Mouse (Mus musculus) forebrain, embryonic 13.5 days (tissue): ENCODE measurements at regions not wholly inside any gene's neighbourhood (a gene's known extent, or its start where the extent isn't known, plus 50 kb on each side); places are given as distances from the start of the nearest gene placed in this dataset.

ENCODE experiments used
- ATAC-seq: fragments of 200-750 bp; cut with Nextera tagmentation; 2 replicates; pipeline ENCODE4 v1.8.0; 2017
- H3K27ac ChIP-seq: fragments of 300-500 bp; sonication (generic); 2 replicates; pipeline ENCODE4 v1.5.1; 2015; ENCODE audit warnings: inconsistent platforms, mild to moderate bottlenecking, moderate library complexity
- H3K27me3 ChIP-seq: fragments of 300-500 bp; sonication (generic); 2 replicates; pipeline ENCODE4 v1.6.1; 2015; ENCODE audit warnings: mild to moderate bottlenecking, inconsistent platforms
- H3K36me3 ChIP-seq: fragments of 300-500 bp; sonication (generic); 2 replicates; pipeline ENCODE4 v1.6.1; 2015; ENCODE audit warnings: mild to moderate bottlenecking, inconsistent platforms; ENCODE audit not compliant: poor library complexity, severe bottlenecking
- H3K4me1 ChIP-seq: fragments of 300-500 bp; sonication (generic); 2 replicates; pipeline ENCODE4 v1.6.1; 2015; ENCODE audit warnings: inconsistent platforms
- H3K4me2 ChIP-seq: fragments of 300-500 bp; sonication (generic); 2 replicates; pipeline ENCODE4 v1.6.1; 2015; ENCODE audit warnings: inconsistent platforms, mild to moderate bottlenecking, moderate library complexity
- H3K4me3 ChIP-seq: fragments of 300-500 bp; sonication (generic); 2 replicates; pipeline ENCODE4 v1.5.1; 2015; ENCODE audit warnings: mild to moderate bottlenecking, inconsistent platforms
- H3K9ac ChIP-seq: fragments of 300-500 bp; sonication (generic); 2 replicates; pipeline ENCODE4 v1.6.1; 2015; ENCODE audit warnings: mild to moderate bottlenecking, inconsistent platforms
- H3K9me3 ChIP-seq: fragments of 300-500 bp; sonication (generic); replicated peaks from 2 replicates; pipeline ENCODE4 v1.6.1; 2016; ENCODE audit warnings: inconsistent platforms
- WGBS: fragments of 180-500 bp; shearing (Covaris S2); methylation state at CpG from one replicate; pipeline ENCODE4 v1.1.7; 2015; 5-methylcytosine and 5-hydroxymethylcytosine counted together

DNA sequence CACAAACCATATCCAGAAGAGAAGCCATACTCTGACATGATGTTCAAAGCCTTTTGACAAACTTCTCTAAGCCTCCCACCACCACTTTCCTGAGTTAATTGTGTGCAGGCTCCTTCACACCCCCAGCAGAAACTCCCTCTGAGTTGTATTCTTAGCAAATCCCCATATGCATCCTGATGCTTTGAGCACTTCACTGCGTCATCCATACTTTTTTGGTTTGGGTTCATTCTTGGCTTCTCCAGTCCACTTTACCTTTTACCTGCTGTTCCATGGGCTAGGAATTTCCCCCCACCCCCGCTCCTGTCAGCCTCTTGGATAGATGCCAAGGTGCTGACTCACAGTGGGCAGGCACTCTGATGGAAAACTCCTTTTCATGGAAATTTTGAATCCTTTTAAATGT is 575.2 kb downstream of the Prkd1 start:
- no peak overlapping the region for H3K4me3 ChIP-seq
- 40% methylated on average over 2 of the region's 2 CpGs for WGBS
- no peak for ATAC-seq

DNA sequence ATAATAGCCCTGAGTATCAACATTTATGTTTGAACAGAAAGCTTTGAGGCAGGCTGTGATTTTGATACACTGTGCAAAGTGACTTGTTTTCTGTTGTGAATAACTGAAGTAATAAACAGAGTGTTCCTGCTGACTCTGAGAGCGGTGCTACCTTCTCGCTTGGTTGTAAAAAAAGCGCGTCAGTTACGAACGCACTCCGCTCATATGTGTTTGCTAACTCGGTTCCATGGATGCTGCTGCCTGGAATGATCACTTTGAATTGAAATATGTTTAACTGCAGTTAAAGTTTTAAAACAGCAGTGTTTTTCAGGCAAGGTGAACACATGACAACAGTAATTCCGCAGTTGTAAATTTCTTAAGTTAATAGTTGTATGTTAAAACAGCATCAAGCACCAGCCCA is 567.7 kb downstream of the Prkd1 start:
- Histone ChIP-seq H3K4me3 (no peak overlapping the region), H3K9me3 (no peaks in the 10 kb centered on the region), H3K4me1 (peaks cover 11% of the 10 kb centered on the region), H3K9ac (no peak overlapping the region), H3K4me2 (no peak overlapping the region), H3K27me3 (no peaks in the 10 kb centered on the region), H3K27ac (peak overlapping the region; percentile 61), H3K36me3 (no peaks in the 10 kb centered on the region)
- ATAC-seq: peak; percentile 58
- WGBS: 63% methylated on average over 9 of the region's 9 CpGs

More for the DNA sequence above, 575.2 kb downstream of the Prkd1 start:
- Histone ChIP-seq H3K9me3 (no peaks in the 10 kb centered on the region), H3K4me1 (peaks cover 5% of the 10 kb centered on the region), H3K36me3 (no peaks in the 10 kb centered on the region), H3K9ac (no peak overlapping the region), H3K27ac (no peak overlapping the region), H3K27me3 (no peaks in the 10 kb centered on the region), H3K4me2 (no peak overlapping the region)

DNA sequence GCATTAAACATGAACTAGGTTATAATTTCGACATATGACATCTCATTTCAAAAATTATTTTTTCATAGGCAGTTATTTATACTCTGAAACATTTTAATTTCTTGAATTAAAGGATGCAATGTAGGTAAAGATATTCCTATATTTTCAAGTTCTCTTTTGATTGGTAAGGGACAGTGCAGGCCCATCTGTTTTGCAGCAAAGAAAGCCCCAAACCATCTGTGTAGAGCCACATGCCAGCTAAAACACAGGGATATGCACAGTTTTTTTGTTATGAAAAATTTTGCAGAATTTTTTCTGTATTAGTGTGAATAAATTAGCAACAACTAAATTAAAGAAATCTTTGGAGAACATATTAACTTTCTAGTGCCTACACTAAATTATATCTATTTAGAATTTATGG is 567.3 kb downstream of the Prkd1 start:
- Histone ChIP-seq H3K4me1 (peaks cover 11% of the 10 kb centered on the region), H3K27me3 (no peaks in the 10 kb centered on the region), H3K4me3 (no peak overlapping the region), H3K4me2 (no peak overlapping the region), H3K27ac (no peak overlapping the region), H3K9ac (no peak overlapping the region), H3K36me3 (no peaks in the 10 kb centered on the region), H3K9me3 (no peaks in the 10 kb centered on the region)
- peak; percentile 87 for ATAC-seq
- 82% methylated on average over 1 of the region's 1 CpGs for WGBS

DNA sequence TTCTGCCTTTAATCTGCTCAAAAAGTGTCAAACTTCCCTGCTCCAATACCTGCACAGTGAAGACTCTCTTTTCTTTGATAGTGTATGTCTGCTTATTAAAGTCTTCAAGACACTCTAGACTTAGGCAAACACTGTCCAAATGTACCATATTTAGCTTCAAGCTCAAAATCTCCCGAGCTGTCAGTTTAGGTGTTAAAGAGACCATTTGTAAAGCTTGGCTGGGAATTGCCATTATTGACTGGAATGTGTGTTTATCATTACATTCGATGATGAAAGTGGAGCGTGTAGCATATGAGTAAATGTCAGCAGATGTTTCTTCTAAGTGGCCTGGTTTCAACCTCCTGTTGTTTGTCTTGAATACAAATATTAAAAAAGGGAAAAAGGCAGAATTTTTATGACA is 564.4 kb downstream of the Prkd1 start:
- Histone ChIP-seq H3K4me1 (peaks cover 11% of the 10 kb centered on the region), H3K9ac (no peak overlapping the region), H3K27ac (no peak overlapping the region), H3K4me2 (no peak overlapping the region), H3K4me3 (no peak overlapping the region), H3K9me3 (no peaks in the 10 kb centered on the region), H3K27me3 (no peaks in the 10 kb centered on the region), H3K36me3 (no peaks in the 10 kb centered on the region)
- ATAC-seq: peak; percentile 73
- 51% methylated on average over 3 of the region's 3 CpGs for WGBS

DNA sequence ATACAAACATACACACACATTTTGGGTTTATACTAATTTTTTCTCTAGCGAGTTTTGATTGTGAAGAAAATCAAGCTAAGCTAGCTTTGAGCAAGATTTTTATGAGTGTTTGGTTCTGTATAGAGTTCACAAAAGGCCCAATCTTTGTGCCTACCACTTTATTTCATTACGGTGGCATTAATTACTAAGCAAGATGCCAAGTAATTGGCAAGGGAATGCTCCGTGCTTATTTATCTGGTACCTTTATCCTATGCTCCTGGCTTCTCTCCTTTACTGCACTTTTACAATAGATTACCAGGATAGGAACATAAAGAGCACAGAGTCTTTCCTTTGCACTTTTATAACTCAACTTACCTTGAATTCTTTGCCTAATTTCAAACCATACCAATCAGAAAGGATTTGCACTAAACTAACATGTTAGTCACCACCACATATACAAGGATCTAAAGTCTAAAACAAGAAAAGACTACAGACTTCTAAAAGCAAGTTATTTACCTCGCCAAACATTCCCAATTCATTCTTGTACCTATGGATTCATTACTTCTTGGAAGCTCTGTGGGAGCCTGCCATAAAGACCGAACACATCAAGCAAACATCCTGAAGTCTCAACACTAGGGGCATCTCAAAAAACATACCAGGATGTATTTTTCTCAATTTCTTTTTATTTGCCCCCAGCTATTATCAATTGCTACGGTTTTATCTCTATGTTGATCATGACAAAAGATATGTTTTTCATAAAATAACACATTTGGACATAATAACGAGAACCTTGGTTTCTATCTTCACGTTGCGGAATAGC is 537.5 kb downstream of the Prkd1 start:
- Histone ChIP-seq H3K4me3 (peak overlapping the region; percentile 21; the same call in 1 of the 2 replicates), H3K27ac (peak overlapping the region; percentile 84), H3K9me3 (no peaks in the 10 kb centered on the region), H3K9ac (peak overlapping the region; percentile 30; the same call in 1 of the 2 replicates), H3K27me3 (no peaks in the 10 kb centered on the region), H3K36me3 (no peaks in the 10 kb centered on the region), H3K4me2 (peak overlapping the region; percentile 42), H3K4me1 (peaks cover 24% of the 10 kb centered on the region)
- 0 out of 2 replicates have a peak, but pooled peaks have one; percentile 12 for ATAC-seq
- WGBS: 59% methylated on average over 9 of the region's 9 CpGs

DNA sequence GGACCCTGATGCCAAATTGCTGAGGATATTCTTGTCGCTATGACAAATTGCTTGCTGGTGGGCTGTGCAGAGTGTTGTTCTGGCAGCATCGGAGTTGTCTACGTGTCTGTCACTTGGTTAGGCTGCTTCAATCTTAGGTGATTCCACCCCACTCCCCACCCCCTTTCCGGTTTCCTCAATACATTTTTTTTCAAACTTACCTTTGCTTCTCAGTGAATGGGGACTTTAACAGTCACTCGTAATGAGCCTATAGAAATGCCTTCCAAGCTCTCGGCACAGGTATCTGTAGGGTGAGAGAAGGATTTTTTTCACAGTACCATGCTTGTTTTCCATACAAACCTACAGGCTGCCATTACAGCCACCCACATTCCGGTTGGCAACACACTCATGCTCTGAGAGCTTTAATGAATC is 536.8 kb downstream of the Prkd1 start:
- peak overlapping the region; percentile 84 for H3K27ac ChIP-seq
- H3K9ac ChIP-seq: peak overlapping the region; percentile 30; the same call in 1 of the 2 replicates
- no peaks in the 10 kb centered on the region for H3K27me3 ChIP-seq
- peaks cover 27% of the 10 kb centered on the region for H3K4me1 ChIP-seq
- peak overlapping the region; percentile 42 for H3K4me2 ChIP-seq
- 61% methylated on average over 7 of the region's 7 CpGs for WGBS
- no peaks in the 10 kb centered on the region for H3K36me3 ChIP-seq
- H3K4me3 ChIP-seq: peak overlapping the region; percentile 21
- ATAC-seq: peak; percentile 90
- H3K9me3 ChIP-seq: no peaks in the 10 kb centered on the region

DNA sequence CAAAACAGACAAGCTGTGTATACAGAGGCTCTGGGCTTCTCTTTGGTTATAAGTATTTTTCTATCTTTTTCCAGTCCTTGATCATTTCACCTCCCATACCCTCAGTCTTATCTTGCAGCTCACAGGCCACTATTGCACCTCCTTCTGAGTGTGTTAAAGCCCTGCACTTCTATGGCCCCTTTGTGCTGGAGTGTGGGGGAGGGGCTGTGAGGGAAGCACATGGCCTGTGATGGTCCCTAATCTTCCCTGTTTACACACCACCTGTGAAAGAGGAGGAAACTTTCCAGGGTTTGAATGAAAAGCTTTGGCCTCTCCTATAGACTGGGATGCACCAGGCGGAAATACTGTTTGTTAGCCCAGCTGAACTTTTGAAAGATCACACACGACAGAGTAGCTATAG is 533.0 kb downstream of the Prkd1 start:
- Histone ChIP-seq H3K27me3 (no peaks in the 10 kb centered on the region), H3K36me3 (no peaks in the 10 kb centered on the region), H3K27ac (peak overlapping the region; percentile 65), H3K4me2 (no peak overlapping the region), H3K9me3 (no peaks in the 10 kb centered on the region), H3K9ac (no peak overlapping the region), H3K4me1 (peaks cover 53% of the 10 kb centered on the region), H3K4me3 (no peak overlapping the region)
- no peak; the same call in 1 of the 2 replicates for ATAC-seq
- 27% methylated on average over 2 of the region's 2 CpGs for WGBS

DNA sequence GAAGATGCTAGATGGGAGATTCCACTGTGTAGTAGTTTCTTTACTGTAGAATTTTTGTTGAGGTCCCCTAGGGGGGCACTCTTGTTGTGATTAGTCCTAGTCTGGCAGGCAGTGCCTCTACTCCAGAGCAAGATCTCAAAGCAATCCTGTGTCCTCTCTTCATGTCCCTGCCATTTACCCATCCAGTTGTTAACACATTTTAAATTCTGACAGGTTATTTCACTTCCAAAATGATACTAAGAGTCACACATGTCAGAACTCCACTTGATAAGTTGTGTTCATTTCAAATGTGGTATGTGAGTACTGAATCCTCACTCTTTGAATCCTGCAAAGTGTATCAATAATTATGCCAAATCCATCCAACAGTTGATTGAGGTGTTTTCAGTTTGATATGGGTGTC is 530.6 kb downstream of the Prkd1 start:
- Histone ChIP-seq H3K4me2 (no peak overlapping the region), H3K9ac (no peak overlapping the region), H3K27ac (peak overlapping the region; percentile 72), H3K9me3 (no peaks in the 10 kb centered on the region), H3K4me3 (no peak overlapping the region), H3K4me1 (peaks cover 65% of the 10 kb centered on the region), H3K36me3 (no peaks in the 10 kb centered on the region), H3K27me3 (no peaks in the 10 kb centered on the region)
- no peak for ATAC-seq

DNA sequence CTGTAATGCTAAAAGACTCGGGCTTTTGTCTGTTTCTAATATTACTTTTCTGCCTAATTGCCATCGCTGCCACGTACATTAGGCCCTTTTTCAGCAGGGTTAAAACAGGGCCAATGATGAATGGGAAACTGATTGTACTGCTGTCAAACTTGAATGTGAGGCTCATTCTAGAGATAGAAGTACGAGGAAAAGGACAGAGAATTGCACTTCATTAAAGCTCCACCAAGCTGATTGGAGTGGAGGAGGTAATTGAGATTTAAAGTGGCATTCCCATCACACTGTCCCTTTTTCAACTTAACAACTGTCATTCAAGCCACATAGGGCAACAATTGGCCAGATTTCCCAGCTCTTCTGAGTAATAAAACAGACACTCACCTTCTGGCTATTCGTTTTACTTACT is 526.8 kb downstream of the Prkd1 start:
- Histone ChIP-seq H3K36me3 (no peaks in the 10 kb centered on the region), H3K27me3 (no peaks in the 10 kb centered on the region), H3K4me2 (no peak overlapping the region; the same call in 1 of the 2 replicates), H3K9ac (no peak overlapping the region), H3K4me3 (no peak overlapping the region), H3K27ac (peak overlapping the region; percentile 70), H3K4me1 (peaks cover 50% of the 10 kb centered on the region), H3K9me3 (no peaks in the 10 kb centered on the region)
- ATAC-seq: peak; percentile 55
- 9% methylated on average over 5 of the region's 5 CpGs for WGBS

DNA sequence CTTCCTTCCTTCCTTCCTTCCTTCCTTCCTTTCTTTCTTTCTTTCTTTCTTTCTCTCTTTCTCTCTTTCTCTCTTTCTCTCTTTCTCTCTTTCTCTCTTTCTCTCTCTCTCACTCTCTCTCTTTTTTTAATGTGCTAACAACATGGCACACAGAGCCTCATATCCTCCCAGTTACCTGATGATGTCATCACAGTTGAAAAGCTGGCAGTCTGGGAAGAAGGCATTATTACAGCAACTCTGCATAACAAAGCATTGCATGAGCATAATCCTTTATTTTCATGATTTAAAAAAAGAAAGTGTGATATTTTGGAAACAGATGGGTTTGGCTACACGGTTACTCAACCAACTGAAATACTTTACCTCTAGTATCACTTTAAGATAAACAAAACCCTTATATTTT is 525.9 kb downstream of the Prkd1 start:
- no peak overlapping the region for H3K4me3 ChIP-seq
- peaks cover 41% of the 10 kb centered on the region for H3K4me1 ChIP-seq
- ATAC-seq: no peak
- no peak overlapping the region for H3K4me2 ChIP-seq
- no peak overlapping the region for H3K9ac ChIP-seq
- 23% methylated on average over 1 of the region's 1 CpGs for WGBS
- H3K9me3 ChIP-seq: no peaks in the 10 kb centered on the region
- no peak overlapping the region; the same call in 1 of the 2 replicates for H3K27ac ChIP-seq
- H3K36me3 ChIP-seq: no peaks in the 10 kb centered on the region
- no peaks in the 10 kb centered on the region for H3K27me3 ChIP-seq

DNA sequence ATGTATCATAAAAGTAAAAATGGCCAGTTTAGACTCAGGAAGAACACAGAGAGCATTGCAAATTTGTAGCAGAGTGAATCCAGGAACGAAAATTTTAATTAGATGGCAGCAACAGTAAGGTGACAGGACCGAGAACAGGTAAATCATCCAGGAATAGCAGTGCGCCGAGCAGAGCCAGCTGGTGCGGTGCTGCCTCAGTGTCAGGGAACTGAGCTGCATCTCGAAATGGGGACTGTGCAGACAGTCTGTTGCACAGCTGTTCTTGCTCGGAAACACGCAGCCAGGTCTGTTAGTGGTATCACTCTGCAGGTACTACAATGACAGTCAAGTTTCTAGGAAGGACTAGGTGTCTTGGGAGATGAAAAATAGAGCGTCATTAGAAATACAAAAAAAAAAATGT is 490.8 kb downstream of the Prkd1 start:
- WGBS: 78% methylated on average over 9 of the region's 9 CpGs
- H3K27ac ChIP-seq: no peak overlapping the region
- no peak overlapping the region for H3K4me3 ChIP-seq
- H3K4me2 ChIP-seq: no peak overlapping the region
- H3K9ac ChIP-seq: no peak overlapping the region
- H3K4me1 ChIP-seq: no peaks in the 10 kb centered on the region
- no peaks in the 10 kb centered on the region for H3K36me3 ChIP-seq
- no peak for ATAC-seq
- no peaks in the 10 kb centered on the region for H3K27me3 ChIP-seq
- H3K9me3 ChIP-seq: no peaks in the 10 kb centered on the region

DNA sequence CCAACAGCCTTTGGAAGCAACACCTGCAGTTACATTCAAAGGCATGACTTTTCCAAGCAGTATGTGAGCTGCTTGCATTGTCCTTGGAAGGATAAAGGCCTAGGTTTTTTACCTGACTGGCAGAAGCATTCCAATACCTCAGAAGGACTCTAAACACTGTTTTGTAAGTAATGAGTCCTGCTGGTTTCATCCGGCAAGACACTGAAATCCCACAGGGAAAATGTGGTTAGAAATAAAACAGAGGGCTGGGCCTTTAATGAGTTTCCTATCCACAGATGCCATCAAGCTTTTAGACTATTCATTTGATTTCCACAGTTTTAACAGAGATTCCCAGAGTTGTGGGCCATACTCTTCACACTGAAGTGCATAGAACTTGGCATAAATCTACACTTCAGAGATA is 461.6 kb downstream of the Prkd1 start:
- no peak overlapping the region for H3K4me3 ChIP-seq
- H3K9me3 ChIP-seq: no peaks in the 10 kb centered on the region
- no peaks in the 10 kb centered on the region for H3K27me3 ChIP-seq
- H3K27ac ChIP-seq: peak overlapping the region; percentile 68
- H3K36me3 ChIP-seq: no peaks in the 10 kb centered on the region
- ATAC-seq: no peak
- H3K4me2 ChIP-seq: no peak overlapping the region
- no peak overlapping the region for H3K9ac ChIP-seq
- peaks cover 26% of the 10 kb centered on the region for H3K4me1 ChIP-seq
- 7% methylated on average over 1 of the region's 1 CpGs for WGBS
